11 mouse cellular contexts compared by ENCODE assay signal in the genomic region with DNA sequence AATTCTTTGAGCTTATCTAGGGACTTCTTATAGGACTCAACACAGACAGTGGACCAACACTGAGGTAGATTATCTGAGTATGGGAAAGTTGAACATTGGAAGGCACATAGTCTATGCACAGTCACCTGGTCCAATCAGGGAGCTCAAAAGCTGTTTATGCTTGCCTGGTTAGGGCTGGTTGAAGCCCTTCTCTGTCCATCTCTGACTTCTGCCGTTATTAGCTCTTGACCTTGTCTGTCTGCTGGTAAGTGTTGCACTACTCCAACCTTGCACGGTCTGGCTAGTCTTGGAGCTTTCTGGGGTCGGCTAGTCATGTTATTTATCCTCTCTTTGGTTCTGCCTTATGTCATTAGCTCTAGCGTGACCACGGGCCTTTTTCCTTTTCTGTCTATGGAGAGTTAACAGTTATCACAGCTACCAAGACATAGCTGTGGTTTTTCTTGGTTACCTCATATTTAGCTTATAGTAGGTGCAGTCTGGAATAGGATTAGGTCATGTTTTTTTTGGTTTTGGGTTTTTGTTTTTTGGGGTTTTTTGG. TPM values are rescaled to one million over a fixed set of nuclear protein-coding genes. Genes with fewer than 3 reads are reported as not detected.
DNase-seq lines count a peak whose midpoint lies in the region; ATAC-seq lines count a peak whose summit lies in the region.
"Had no signal": no experiment of that assay in that cellular context is flagged by ENCODE, and none has a peak within 500 bp of the region (broad histone marks: within the 10 kb centered on the region; RNA-seq: fewer than 3 reads in every experiment).

A gene (plus strand): TSS at position 208 of the 538 bp plus-strand sequence.

- DNase-seq in forebrain, embryonic 14.5 days (ENCODE audit: low spot score): no peak
- no peak for DNase-seq in forebrain, embryonic 11.5 days (ENCODE audit: low spot score)
- DNase-seq in lung, postnatal 25 days (ENCODE audit: low spot score): no peak
- DNase-seq in yolk sac, embryonic 10.5 days (ENCODE audit: low spot score): no peak
- no peak for DNase-seq in cerebellum, adult 9-11 months
- DNase-seq: cerebellum, adult 11-12 months; lung, embryonic 14.5 days had no signal

- no peak within 1 kb of the TSS for H3K9ac ChIP-seq in forebrain, embryonic 14.5 days (ENCODE audit: low read length)
- no peak within 1 kb of the TSS for H3K9ac ChIP-seq in forebrain, embryonic 11.5 days (ENCODE audit: low read length)
- no peak within 1 kb of the TSS for H3K9ac ChIP-seq in lung, embryonic 15.5 days
- H3K9ac ChIP-seq in limb, embryonic 13.5 days: no peak within 1 kb of the TSS
- no peak within 1 kb of the TSS for H3K9ac ChIP-seq in neural tube, embryonic 14.5 days (replicated peaks; ENCODE audit: low read depth, low read length)

- 91% methylated on average over 5 of the region's 5 CpGs for WGBS in forebrain, embryonic 14.5 days
- 93% methylated on average over 5 of the region's 5 CpGs for WGBS in forebrain, embryonic 11.5 days
- WGBS in lung, embryonic 15.5 days: 77% methylated on average over 5 of the region's 5 CpGs
- 79% methylated on average over 5 of the region's 5 CpGs for WGBS in limb, embryonic 13.5 days
- 76% methylated on average over 5 of the region's 5 CpGs for WGBS in neural tube, embryonic 14.5 days

- no peak within 1 kb of the TSS for H3K27ac ChIP-seq in forebrain, embryonic 14.5 days (ENCODE audit: low read depth, low read length)
- H3K27ac ChIP-seq in forebrain, embryonic 11.5 days (ENCODE audit: low read depth, low read length): no peak within 1 kb of the TSS
- no peak within 1 kb of the TSS for H3K27ac ChIP-seq in lung, embryonic 15.5 days
- no peak within 1 kb of the TSS for H3K27ac ChIP-seq in limb, embryonic 13.5 days
- H3K27ac ChIP-seq in neural tube, embryonic 14.5 days (ENCODE audit: low read depth, low read length): no peak within 1 kb of the TSS

- peaks cover 2% of the 10 kb centered on the region; the same call in 1 of the 2 replicates for H3K4me1 ChIP-seq in forebrain, embryonic 14.5 days (ENCODE audit: control insufficient read depth, insufficient read depth, low read length)
- H3K4me1 ChIP-seq in forebrain, embryonic 11.5 days (replicated peaks; ENCODE audit: control insufficient read depth, insufficient read depth, low read length): peaks cover 2% of the 10 kb centered on the region; the same call in 1 of the 2 replicates
- peaks cover 7% of the 10 kb centered on the region for H3K4me1 ChIP-seq in lung, embryonic 15.5 days
- H3K4me1 ChIP-seq in limb, embryonic 13.5 days: peaks cover 4% of the 10 kb centered on the region; the same call in 1 of the 2 replicates
- no peaks in the 10 kb centered on the region for H3K4me1 ChIP-seq in neural tube, embryonic 14.5 days (ENCODE audit: control insufficient read depth, insufficient read depth, low read length)

- ATAC-seq in forebrain, embryonic 14.5 days: no peak
- no peak for ATAC-seq in forebrain, embryonic 11.5 days (replicated peaks; ENCODE audit: low FRiP score)
- no peak for ATAC-seq in lung, embryonic 15.5 days (ENCODE audit: borderline replicate concordance, extremely low read depth, low FRiP score, low TSS enrichment)
- no peak for ATAC-seq in limb, embryonic 13.5 days (ENCODE audit: low FRiP score, low read depth)
- ATAC-seq in neural tube, embryonic 14.5 days (ENCODE audit: low read depth): no peak

- H3K36me3 ChIP-seq in forebrain, embryonic 14.5 days (ENCODE audit: control insufficient read depth, insufficient read depth, low read length): no peaks in the 10 kb centered on the region
- no peaks in the 10 kb centered on the region for H3K36me3 ChIP-seq in forebrain, embryonic 11.5 days (ENCODE audit: control insufficient read depth, insufficient read depth, low read length)
- no peaks in the 10 kb centered on the region for H3K36me3 ChIP-seq in lung, embryonic 15.5 days
- H3K36me3 ChIP-seq in limb, embryonic 13.5 days: no peaks in the 10 kb centered on the region
- no peaks in the 10 kb centered on the region for H3K36me3 ChIP-seq in neural tube, embryonic 14.5 days (ENCODE audit: control insufficient read depth, insufficient read depth, low read length)

- peaks cover 5% of the 10 kb centered on the region; the same call in 1 of the 2 replicates for H3K9me3 ChIP-seq in forebrain, embryonic 14.5 days (replicated peaks; ENCODE audit: control insufficient read depth, low read length)
- H3K9me3 ChIP-seq in forebrain, embryonic 11.5 days (ENCODE audit: control insufficient read depth, low read length): peaks cover 2% of the 10 kb centered on the region; the same call in 1 of the 2 replicates
- no peaks in the 10 kb centered on the region; the same call in 1 of the 2 replicates for H3K9me3 ChIP-seq in lung, embryonic 15.5 days
- peaks cover 11% of the 10 kb centered on the region for H3K9me3 ChIP-seq in limb, embryonic 13.5 days
- H3K9me3 ChIP-seq in neural tube, embryonic 14.5 days (ENCODE audit: control insufficient read depth, low read length): 0 out of 2 replicates have a peak, but pooled peaks cover 3% of the 10 kb centered on the region

- H3K4me3 ChIP-seq in forebrain, embryonic 14.5 days (ENCODE audit: low read depth, low read length): peak within 1 kb of the TSS; percentile 39; the same call in 1 of the 2 replicates
- H3K4me3 ChIP-seq in forebrain, embryonic 11.5 days (ENCODE audit: low read depth, low read length): no peak within 1 kb of the TSS
- H3K4me3 ChIP-seq in lung, embryonic 15.5 days: peak within 1 kb of the TSS; percentile 45; the same call in 1 of the 2 replicates
- H3K4me3 ChIP-seq in limb, embryonic 13.5 days: no peak within 1 kb of the TSS
- no peak within 1 kb of the TSS; the same call in 1 of the 2 replicates for H3K4me3 ChIP-seq in neural tube, embryonic 14.5 days (ENCODE audit: low read depth, low read length)

- peak within 1 kb of the TSS; percentile 68 for H3K4me2 ChIP-seq in forebrain, embryonic 14.5 days (ENCODE audit: low read length)
- no peak within 1 kb of the TSS for H3K4me2 ChIP-seq in forebrain, embryonic 11.5 days (ENCODE audit: low read depth, low read length, severe bottlenecking)
- H3K4me2 ChIP-seq in lung, embryonic 15.5 days: peak within 1 kb of the TSS; percentile 84
- H3K4me2 ChIP-seq in limb, embryonic 13.5 days (replicated peaks): peak within 1 kb of the TSS; percentile 87; the same call in 1 of the 2 replicates
- peak within 1 kb of the TSS; percentile 56 for H3K4me2 ChIP-seq in neural tube, embryonic 14.5 days (ENCODE audit: low read depth, low read length)

- H3K27me3 ChIP-seq in forebrain, embryonic 14.5 days (replicated peaks; ENCODE audit: control insufficient read depth, insufficient read depth, low read length): peaks cover 9% of the 10 kb centered on the region
- H3K27me3 ChIP-seq in forebrain, embryonic 11.5 days (ENCODE audit: control insufficient read depth, insufficient read depth, low read length): peaks cover 15% of the 10 kb centered on the region
- peaks cover 24% of the 10 kb centered on the region for H3K27me3 ChIP-seq in lung, embryonic 15.5 days
- peaks cover 24% of the 10 kb centered on the region for H3K27me3 ChIP-seq in limb, embryonic 13.5 days
- peaks cover 7% of the 10 kb centered on the region; the same call in 1 of the 2 replicates for H3K27me3 ChIP-seq in neural tube, embryonic 14.5 days (ENCODE audit: control insufficient read depth, insufficient read depth, low read length)

RNA-seq across cellular contexts. Expression of the gene that starts here (rescaled TPM):
- 0.34 and 0.72 TPM in 2 replicates for polyA plus RNA-seq in forebrain, embryonic 14.5 days (2014; fragmentation: Nextera tagmentation; extraction: Ambion mirVana)
- 0.23 and 0.25 TPM in 2 replicates for polyA plus RNA-seq in forebrain, embryonic 11.5 days (2014; fragmentation: Nextera tagmentation; extraction: Ambion mirVana)
- polyA plus RNA-seq in lung, embryonic 15.5 days (2015; fragmentation: Nextera tagmentation; extraction: Ambion mirVana): 0.30 and 0.33 TPM in 2 replicates
- 0.17 and 0.20 TPM in 2 replicates for polyA plus RNA-seq in limb, embryonic 13.5 days (2015; fragmentation: Nextera tagmentation; extraction: Ambion mirVana)
- polyA plus RNA-seq in neural tube, embryonic 14.5 days (2014; fragmentation: Nextera tagmentation; extraction: Ambion mirVana): 1.8 TPM in 2 replicates
- polyA plus RNA-seq: C2C12 had no signal

Comparison
In these comparisons a context has a peak if more than half of its experiments do, and no peak if none do; other contexts are left out.
1. H3K4me3 ChIP-seq: peak in forebrain, embryonic 14.5 days (single experiment) and lung, embryonic 15.5 days (single experiment); none in forebrain, embryonic 11.5 days (single experiment), limb, embryonic 13.5 days (single experiment) and neural tube, embryonic 14.5 days (single experiment).